Mouse (Mus musculus) lung, adult 2 months (tissue): ENCODE measurements around the gene H2-Eb1.

Source experiments
- CTCF ChIP-seq: fragments of 200-500 bp; IDR thresholded peaks from 2 replicates; pipeline ENCODE4 v1.5.1; 2011; ENCODE audit warnings: mild to moderate bottlenecking, low read length, control low read depth; ENCODE audit not compliant: insufficient read depth
- POLR2A ChIP-seq: fragments of 200-500 bp; IDR thresholded peaks from 2 replicates; pipeline ENCODE4 v1.6.1; 2011; ENCODE audit warnings: low read depth, mild to moderate bottlenecking, control low read depth, low read length, borderline replicate concordance; ENCODE audit errors: extremely low read depth

DNA sequence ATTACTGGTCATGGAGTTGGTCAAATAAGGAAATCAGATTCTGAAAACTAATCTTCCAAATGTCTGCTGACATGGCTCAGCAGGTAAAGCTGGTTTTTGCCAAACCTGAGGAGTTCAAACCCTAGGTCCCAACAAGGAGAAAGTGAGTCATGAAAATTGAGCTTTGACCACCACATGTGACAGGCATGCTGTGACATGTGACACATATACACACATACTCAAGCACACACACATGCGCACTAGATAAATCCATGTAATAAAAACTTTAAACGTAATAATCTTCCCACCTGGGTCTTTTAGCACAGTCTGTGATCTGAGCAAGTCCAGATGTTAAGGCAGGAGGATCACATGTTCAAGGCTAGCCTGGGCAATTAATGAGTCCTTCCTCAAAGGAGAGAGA, 1.9 kb upstream of the H2-Eb1 start:
- TF ChIP-seq CTCF (no peak), POLR2A (no peak)
